Mouse (Mus musculus): ENCODE data around the gene Mrgbp. TPM values are rescaled to one million over a fixed set of nuclear protein-coding genes. Genes with fewer than 3 reads are reported as not detected.

The Mrgbp gene
- polyA plus RNA-seq, 1 experiment from 2014 or later: 43.6 TPM

GRCm38 (mm10) chr2:180578686-180579085 lies 2.4 kb upstream of the Mrgbp start:
- Histone ChIP-seq H3K36me3 (ENCODE audit: control insufficient read depth, insufficient read depth, low read length) (no peaks in the 10 kb centered on the region), H3K4me3 (ENCODE audit: low read depth, low read length) (no peak overlapping the region), H3K9me3 (ENCODE audit: control insufficient read depth, low read length) (no peaks in the 10 kb centered on the region), H3K9ac (ENCODE audit: low read depth, low read length) (no peak overlapping the region), H3K27ac (ENCODE audit: low read depth, low read length) (no peak overlapping the region), H3K27me3 (ENCODE audit: control insufficient read depth, insufficient read depth, low read length) (no peaks in the 10 kb centered on the region), H3K4me1 (replicated peaks; ENCODE audit: control insufficient read depth, insufficient read depth, low read length) (peaks cover 5% of the 10 kb centered on the region), H3K4me2 (replicated peaks; ENCODE audit: low read depth, low read length) (no peak overlapping the region)
- DNase-seq (ENCODE audit: low spot score): peak; percentile 88
- WGBS: 9% methylated on average over 3 of the region's 3 CpGs
- ATAC-seq (ENCODE audit: low FRiP score): no peak

- ATAC-seq (ENCODE audit: low FRiP score) (peak; percentile 80), DNase-seq (ENCODE audit: low spot score) (peak; percentile 99)
- H3K4me3 ChIP-seq (ENCODE audit: low read depth, low read length): peak overlapping the region; percentile 87
- H3K27me3 ChIP-seq (ENCODE audit: control insufficient read depth, insufficient read depth, low read length): no peaks in the 10 kb centered on the region
- H3K27ac ChIP-seq (ENCODE audit: low read depth, low read length): peak overlapping the region; percentile 62; the same call in 1 of the 2 replicates
- no peaks in the 10 kb centered on the region for H3K9me3 ChIP-seq (ENCODE audit: control insufficient read depth, low read length)
- H3K36me3 ChIP-seq (ENCODE audit: control insufficient read depth, insufficient read depth, low read length): peaks cover 8% of the 10 kb centered on the region; the same call in 1 of the 2 replicates
- H3K4me1 ChIP-seq (replicated peaks; ENCODE audit: control insufficient read depth, insufficient read depth, low read length): peaks cover 5% of the 10 kb centered on the region
- H3K4me2 ChIP-seq (replicated peaks; ENCODE audit: low read depth, low read length): peak overlapping the region; percentile 87
- H3K9ac ChIP-seq (ENCODE audit: low read depth, low read length): peak overlapping the region; percentile 96
- under 1% methylated on average over 42 of the region's 57 CpGs for WGBS
Measured at GRCm38 (mm10) chr2:180582481-180583153, 1.5 kb downstream of the Mrgbp start.

GRCm38 (mm10) chr2:180583154-180583507 lies 2.0 kb downstream of the Mrgbp start:
- peaks cover 8% of the 10 kb centered on the region; the same call in 1 of the 2 replicates for H3K36me3 ChIP-seq (ENCODE audit: control insufficient read depth, insufficient read depth, low read length)
- peak overlapping the region; percentile 87 for H3K4me3 ChIP-seq (ENCODE audit: low read depth, low read length)
- no peaks in the 10 kb centered on the region for H3K9me3 ChIP-seq (ENCODE audit: control insufficient read depth, low read length)
- H3K4me1 ChIP-seq (replicated peaks; ENCODE audit: control insufficient read depth, insufficient read depth, low read length): peaks cover 5% of the 10 kb centered on the region
- peak overlapping the region; percentile 87 for H3K4me2 ChIP-seq (replicated peaks; ENCODE audit: low read depth, low read length)
- DNase-seq (ENCODE audit: low spot score): no peak
- H3K27me3 ChIP-seq (ENCODE audit: control insufficient read depth, insufficient read depth, low read length): no peaks in the 10 kb centered on the region
- peak overlapping the region; percentile 62; the same call in 1 of the 2 replicates for H3K27ac ChIP-seq (ENCODE audit: low read depth, low read length)
- no peak; the same call in none of the 2 replicates for ATAC-seq (ENCODE audit: low FRiP score)
- peak overlapping the region; percentile 96 for H3K9ac ChIP-seq (ENCODE audit: low read depth, low read length)
- WGBS: 39% methylated on average over 7 of the region's 7 CpGs

GRCm38 (mm10) chr2:180588736-180589122 lies 7.6 kb downstream of the Mrgbp start:
- Histone ChIP-seq H3K4me3 (ENCODE audit: low read depth, low read length) (peak overlapping the region; percentile 91), H3K9ac (ENCODE audit: low read depth, low read length) (peak overlapping the region; percentile 88), H3K9me3 (ENCODE audit: control insufficient read depth, low read length) (no peaks in the 10 kb centered on the region), H3K27ac (ENCODE audit: low read depth, low read length) (peak overlapping the region; percentile 92; the same call in 1 of the 2 replicates), H3K4me2 (replicated peaks; ENCODE audit: low read depth, low read length) (peak overlapping the region; percentile 83), H3K36me3 (ENCODE audit: control insufficient read depth, insufficient read depth, low read length) (peaks cover 14% of the 10 kb centered on the region), H3K4me1 (replicated peaks; ENCODE audit: control insufficient read depth, insufficient read depth, low read length) (peaks cover 2% of the 10 kb centered on the region; the same call in 1 of the 2 replicates), H3K27me3 (ENCODE audit: control insufficient read depth, insufficient read depth, low read length) (no peaks in the 10 kb centered on the region)
- no peak for DNase-seq (ENCODE audit: low spot score)
- WGBS: 52% methylated on average over 6 of the region's 6 CpGs
- peak; percentile 28 for ATAC-seq (ENCODE audit: low FRiP score)

GRCm38 (mm10) chr2:180589123-180589831 lies 8.2 kb downstream of the Mrgbp start, which contains the start of gene Ogfr:
Gene Ogfr (plus strand): TSS chr2:180589245.
- DNase-seq (ENCODE audit: low spot score): peak; percentile 91
- Histone ChIP-seq H3K9ac (ENCODE audit: low read depth, low read length) (peak within 1 kb of the TSS; percentile 88), H3K9me3 (ENCODE audit: control insufficient read depth, low read length) (no peaks in the 10 kb centered on the region), H3K4me2 (replicated peaks; ENCODE audit: low read depth, low read length) (peak within 1 kb of the TSS; percentile 83), H3K27ac (ENCODE audit: low read depth, low read length) (peak within 1 kb of the TSS; percentile 92), H3K4me3 (ENCODE audit: low read depth, low read length) (peak within 1 kb of the TSS; percentile 91), H3K4me1 (replicated peaks; ENCODE audit: control insufficient read depth, insufficient read depth, low read length) (peaks cover 2% of the 10 kb centered on the region; the same call in 1 of the 2 replicates), H3K27me3 (ENCODE audit: control insufficient read depth, insufficient read depth, low read length) (no peaks in the 10 kb centered on the region), H3K36me3 (ENCODE audit: control insufficient read depth, insufficient read depth, low read length) (peaks cover 19% of the 10 kb centered on the region)
- whole genome bisulfite sequencing: under 1% methylated on average over 66 of the region's 67 CpGs
- ATAC-seq (ENCODE audit: low FRiP score): peak; percentile 94

GRCm38 (mm10) chr2:180597490-180597889 lies 16.4 kb downstream of the Mrgbp start, which contains the start of gene Col9a3:
Gene Col9a3 (plus strand): TSS chr2:180597790.
- 46% methylated on average over 4 of the region's 4 CpGs for WGBS
- H3K4me1 ChIP-seq (replicated peaks; ENCODE audit: control insufficient read depth, insufficient read depth, low read length): peaks cover 6% of the 10 kb centered on the region
- no peaks in the 10 kb centered on the region for H3K9me3 ChIP-seq (ENCODE audit: control insufficient read depth, low read length)
- H3K9ac ChIP-seq (ENCODE audit: low read depth, low read length): peak within 1 kb of the TSS; percentile 50
- H3K27ac ChIP-seq (ENCODE audit: low read depth, low read length): no peak within 1 kb of the TSS
- H3K36me3 ChIP-seq (ENCODE audit: control insufficient read depth, insufficient read depth, low read length): peaks cover 7% of the 10 kb centered on the region
- H3K27me3 ChIP-seq (ENCODE audit: control insufficient read depth, insufficient read depth, low read length): peaks cover 6% of the 10 kb centered on the region
- DNase-seq (ENCODE audit: low spot score) (no peak), ATAC-seq (ENCODE audit: low FRiP score) (no peak)
- H3K4me2 ChIP-seq (replicated peaks; ENCODE audit: low read depth, low read length): peak within 1 kb of the TSS; percentile 63
- peak within 1 kb of the TSS; percentile 27 for H3K4me3 ChIP-seq (ENCODE audit: low read depth, low read length)

GRCm38 (mm10) chr2:180598157-180598705 lies 17.1 kb downstream of the Mrgbp start:
- peaks cover 5% of the 10 kb centered on the region; the same call in 1 of the 2 replicates for H3K36me3 ChIP-seq (ENCODE audit: control insufficient read depth, insufficient read depth, low read length)
- WGBS: under 1% methylated on average over 38 of the region's 41 CpGs
- H3K9ac ChIP-seq (ENCODE audit: low read depth, low read length): peak overlapping the region; percentile 50
- peaks cover 6% of the 10 kb centered on the region for H3K27me3 ChIP-seq (ENCODE audit: control insufficient read depth, insufficient read depth, low read length)
- DNase-seq (ENCODE audit: low spot score): peak; percentile 43
- H3K4me2 ChIP-seq (replicated peaks; ENCODE audit: low read depth, low read length): peak overlapping the region; percentile 63
- H3K4me1 ChIP-seq (replicated peaks; ENCODE audit: control insufficient read depth, insufficient read depth, low read length): peaks cover 6% of the 10 kb centered on the region
- H3K9me3 ChIP-seq (ENCODE audit: control insufficient read depth, low read length): no peaks in the 10 kb centered on the region
- no peak overlapping the region for H3K27ac ChIP-seq (ENCODE audit: low read depth, low read length)
- H3K4me3 ChIP-seq (ENCODE audit: low read depth, low read length): peak overlapping the region; percentile 27
- ATAC-seq (ENCODE audit: low FRiP score): peak; percentile 55; the same call in 1 of the 2 replicates

- ATAC-seq (ENCODE audit: low FRiP score): no peak
- H3K4me3 ChIP-seq (ENCODE audit: low read depth, low read length): no peak overlapping the region
- H3K27ac ChIP-seq (ENCODE audit: low read depth, low read length): no peak overlapping the region
- no peaks in the 10 kb centered on the region for H3K9me3 ChIP-seq (ENCODE audit: control insufficient read depth, low read length)
- H3K36me3 ChIP-seq (ENCODE audit: control insufficient read depth, insufficient read depth, low read length): no peaks in the 10 kb centered on the region
- 14% methylated on average over 9 of the region's 9 CpGs for WGBS
- no peak for DNase-seq (ENCODE audit: low spot score)
- peaks cover 6% of the 10 kb centered on the region for H3K27me3 ChIP-seq (ENCODE audit: control insufficient read depth, insufficient read depth, low read length)
- no peak overlapping the region for H3K9ac ChIP-seq (ENCODE audit: low read depth, low read length)
- H3K4me1 ChIP-seq (replicated peaks; ENCODE audit: control insufficient read depth, insufficient read depth, low read length): peaks cover 6% of the 10 kb centered on the region
- no peak overlapping the region for H3K4me2 ChIP-seq (replicated peaks; ENCODE audit: low read depth, low read length)
Measured at GRCm38 (mm10) chr2:180600569-180601021, 19.5 kb downstream of the Mrgbp start.
